Mouse (Mus musculus) stomach, embryonic 16.5 days (tissue): ENCODE results near the gene Coro7. TPM values are rescaled to one million over a fixed set of nuclear protein-coding genes. Genes with fewer than 3 reads are reported as not detected.
A peak's percentile ranks its signal among the peaks of the same experiment; 100 is the strongest.

ENCODE experiments used
- ATAC-seq: fragments of 200-750 bp; cut with Nextera tagmentation; 2 replicates; pipeline ENCODE4 v1.8.0; 2017; ENCODE audit warnings: moderate number of reproducible peaks, moderate TSS enrichment; ENCODE audit not compliant: insufficient read depth, low FRiP score
- H3K27ac ChIP-seq: fragments of 300-500 bp; sonication (generic); 2 replicates; pipeline ENCODE4 v1.5.1; 2014; ENCODE audit warnings: low read length
- H3K27me3 ChIP-seq: fragments of 300-500 bp; sonication (generic); 2 replicates; pipeline ENCODE4 v1.6.1; 2014; ENCODE audit warnings: low read length, control low read depth, mixed read lengths; ENCODE audit not compliant: control insufficient read depth, insufficient read depth
- H3K36me3 ChIP-seq: fragments of 300-500 bp; sonication (generic); 2 replicates; pipeline ENCODE4 v1.6.1; 2014; ENCODE audit warnings: low read length; ENCODE audit not compliant: control insufficient read depth, insufficient read depth
- H3K4me1 ChIP-seq: fragments of 300-500 bp; sonication (generic); 2 replicates; pipeline ENCODE4 v1.6.1; 2014; ENCODE audit warnings: low read length, control low read depth, mixed read lengths; ENCODE audit not compliant: control insufficient read depth, insufficient read depth
- H3K4me2 ChIP-seq: fragments of 300-500 bp; sonication (generic); 2 replicates; pipeline ENCODE4 v1.6.1; 2014; ENCODE audit warnings: low read depth, low read length, mixed read lengths
- H3K4me3 ChIP-seq: fragments of 300-500 bp; sonication (generic); replicated peaks from 2 replicates; pipeline ENCODE4 v1.5.1; 2014; ENCODE audit warnings: mild to moderate bottlenecking, low read length
- H3K9ac ChIP-seq: fragments of 300-500 bp; sonication (generic); 2 replicates; pipeline ENCODE4 v1.6.1; 2014; ENCODE audit warnings: low read length
- H3K9me3 ChIP-seq: fragments of 300-500 bp; sonication (generic); replicated peaks from 2 replicates; pipeline ENCODE4 v1.6.1; 2016; ENCODE audit warnings: low read length, control low read depth; ENCODE audit not compliant: control insufficient read depth
- WGBS: fragments of 180-500 bp; shearing (Covaris S2); extraction: QIAGEN DNeasy Blood & Tissue Kit; methylation state at CpG from one replicate; pipeline ENCODE4 v1.1.7; 2014; 5-methylcytosine and 5-hydroxymethylcytosine counted together
- polyA plus RNA-seq: library from polyadenylated mRNA; unstranded; fragments of >200 nt; fragmentation: Nextera tagmentation; extraction: Ambion mirVana; gene quantifications from 2 replicates; pipeline ENCODE4 v1.2.1, GENCODE M21; 2015

Coro7 gene
- polyA plus RNA-seq, 1 experiment from 2014 or later = 19.7 TPM

DNA sequence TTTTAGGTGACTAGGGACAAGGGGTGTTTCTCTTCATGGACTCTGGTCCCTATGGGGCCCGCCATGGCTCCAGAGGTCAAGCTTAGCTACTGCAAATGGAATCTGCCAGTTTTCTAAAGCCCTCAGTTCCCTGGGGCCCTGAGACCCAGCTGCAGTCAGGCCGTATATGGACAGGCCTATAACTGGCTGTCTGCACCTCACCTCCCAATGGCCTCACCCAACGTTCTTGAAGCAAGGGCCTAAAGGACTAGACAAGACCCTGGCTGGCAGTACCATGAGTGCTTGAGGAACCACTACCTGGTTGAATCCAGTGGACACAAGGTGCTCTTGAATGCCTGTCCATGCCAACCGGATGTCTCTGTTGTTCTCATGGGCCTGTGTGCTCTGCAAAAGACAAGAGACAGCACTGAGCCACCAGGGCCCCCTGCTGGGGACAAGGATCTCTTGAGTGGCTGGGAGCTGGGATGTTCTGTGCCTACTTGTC, 24.3 kb downstream of the Coro7 start:
- peak overlapping the region; percentile 62 for H3K27ac ChIP-seq
- H3K4me2 ChIP-seq = no peak overlapping the region
- no peaks in the 10 kb centered on the region for H3K36me3 ChIP-seq
- peaks cover 26% of the 10 kb centered on the region for H3K4me1 ChIP-seq
- no peak for ATAC-seq
- H3K9me3 ChIP-seq = no peaks in the 10 kb centered on the region
- no peaks in the 10 kb centered on the region for H3K27me3 ChIP-seq
- no peak overlapping the region for H3K4me3 ChIP-seq
- 52% methylated on average over 4 of the region's 4 CpGs for WGBS
- peak overlapping the region; percentile 26; the same call in 1 of the 2 replicates for H3K9ac ChIP-seq

GRCm38 (mm10) chr16:4654706-4655105, 24.9 kb downstream of the Coro7 start:
- H3K4me2 ChIP-seq = no peak overlapping the region
- H3K27me3 ChIP-seq = no peaks in the 10 kb centered on the region
- no peak for ATAC-seq
- H3K4me3 ChIP-seq = no peak overlapping the region
- WGBS = 83% methylated on average over 10 of the region's 10 CpGs
- H3K9ac ChIP-seq = no peak overlapping the region
- 0 out of 2 replicates have a peak, but pooled peaks cover 3% of the 10 kb centered on the region for H3K36me3 ChIP-seq
- H3K9me3 ChIP-seq = no peaks in the 10 kb centered on the region
- H3K27ac ChIP-seq = 0 out of 2 replicates have a peak overlapping the region, but pooled peaks have one; percentile 7
- peaks cover 26% of the 10 kb centered on the region for H3K4me1 ChIP-seq

DNA sequence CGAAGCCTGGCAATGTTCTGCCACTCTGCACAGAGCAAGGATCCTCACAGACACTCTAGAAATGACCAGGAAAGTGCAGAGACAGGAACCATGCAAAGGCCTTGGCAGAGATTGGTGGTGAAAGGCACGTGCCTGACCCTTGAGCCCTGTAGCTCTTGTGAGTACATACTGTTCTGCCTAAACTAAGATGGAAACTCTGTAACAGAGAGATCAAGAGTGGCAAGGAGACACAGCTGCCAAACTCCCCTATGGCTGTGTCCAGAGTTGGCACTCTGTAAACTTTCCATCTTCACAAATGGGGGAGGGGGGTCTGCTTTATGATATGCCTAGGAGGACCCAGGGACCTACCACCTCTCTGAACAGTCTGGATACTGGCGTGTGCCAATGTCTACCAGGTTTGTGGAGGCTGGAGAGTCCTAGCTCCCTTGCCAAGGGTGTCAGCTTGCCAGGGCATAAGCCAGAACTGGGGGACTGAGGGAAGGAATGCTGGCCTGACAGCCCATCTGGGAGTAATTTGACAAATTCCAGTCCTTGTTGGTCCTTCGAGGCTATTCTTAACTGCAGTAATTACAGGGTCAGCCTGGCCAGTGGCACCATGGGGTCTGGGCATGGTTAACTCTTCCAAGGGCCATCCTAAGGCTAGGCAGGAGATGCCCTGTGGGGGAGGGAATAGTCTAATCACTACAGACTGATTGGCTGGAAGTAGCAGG, 26.7 kb downstream of the Coro7 start:
- Histone ChIP-seq H3K36me3 (0 out of 2 replicates have a peak, but pooled peaks cover 12% of the 10 kb centered on the region), H3K4me1 (peaks cover 20% of the 10 kb centered on the region)
- WGBS = 60% methylated on average over 4 of the region's 4 CpGs

GRCm38 (mm10) chr16:4651624-4652023, 28.0 kb downstream of the Coro7 start:
- no peak overlapping the region for H3K27ac ChIP-seq
- no peak overlapping the region for H3K4me3 ChIP-seq
- 0 out of 2 replicates have a peak, but pooled peaks cover 12% of the 10 kb centered on the region for H3K36me3 ChIP-seq
- H3K9me3 ChIP-seq = no peaks in the 10 kb centered on the region
- peaks cover 28% of the 10 kb centered on the region for H3K4me1 ChIP-seq
- no peak for ATAC-seq
- no peak overlapping the region for H3K9ac ChIP-seq
- no peak overlapping the region for H3K4me2 ChIP-seq
- 72% methylated on average over 7 of the region's 7 CpGs for WGBS
- no peaks in the 10 kb centered on the region for H3K27me3 ChIP-seq

More for the DNA sequence above, 26.7 kb downstream of the Coro7 start:
- H3K4me2 ChIP-seq = no peak overlapping the region
- H3K9ac ChIP-seq = no peak overlapping the region
- no peaks in the 10 kb centered on the region for H3K27me3 ChIP-seq
- no peaks in the 10 kb centered on the region for H3K9me3 ChIP-seq
- H3K4me3 ChIP-seq = no peak overlapping the region
- ATAC-seq = 0 out of 2 replicates have a peak, but pooled peaks have one; percentile 21
- no peak overlapping the region for H3K27ac ChIP-seq

GRCm38 (mm10) chr16:4651081-4651480, 28.5 kb downstream of the Coro7 start:
- Histone ChIP-seq H3K36me3 (0 out of 2 replicates have a peak, but pooled peaks cover 12% of the 10 kb centered on the region), H3K4me2 (no peak overlapping the region), H3K27ac (no peak overlapping the region), H3K27me3 (no peaks in the 10 kb centered on the region), H3K4me1 (peaks cover 28% of the 10 kb centered on the region), H3K4me3 (no peak overlapping the region), H3K9ac (no peak overlapping the region), H3K9me3 (no peaks in the 10 kb centered on the region)
- ATAC-seq = no peak
- WGBS = 89% methylated on average over 1 of the region's 1 CpGs

DNA sequence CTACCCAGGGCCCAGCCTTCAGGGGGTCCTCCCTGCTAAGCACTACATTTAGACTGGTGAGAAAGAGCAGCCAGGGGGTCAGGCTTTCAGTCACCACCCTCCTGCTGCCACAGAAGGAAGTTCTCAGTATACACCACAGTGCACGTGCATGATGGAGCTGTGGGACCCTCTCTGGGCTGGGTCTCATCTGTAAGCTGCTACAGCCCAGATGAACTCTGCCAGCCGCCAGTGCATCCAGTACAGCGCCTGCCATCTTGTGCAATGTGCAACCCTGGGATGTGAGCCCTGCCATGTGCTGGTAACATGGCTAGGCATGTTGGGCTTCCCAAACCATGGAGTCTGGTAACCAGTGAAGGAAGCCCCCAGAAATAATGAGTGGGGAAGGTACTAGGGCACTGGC, 29.4 kb downstream of the Coro7 start:
- H3K36me3 ChIP-seq = 0 out of 2 replicates have a peak, but pooled peaks cover 12% of the 10 kb centered on the region
- WGBS = 85% methylated on average over 3 of the region's 3 CpGs
- H3K9ac ChIP-seq = no peak overlapping the region
- H3K9me3 ChIP-seq = no peaks in the 10 kb centered on the region
- no peak overlapping the region for H3K4me2 ChIP-seq
- no peak for ATAC-seq
- H3K4me1 ChIP-seq = peaks cover 22% of the 10 kb centered on the region
- H3K27me3 ChIP-seq = no peaks in the 10 kb centered on the region
- no peak overlapping the region for H3K4me3 ChIP-seq
- H3K27ac ChIP-seq = no peak overlapping the region

DNA sequence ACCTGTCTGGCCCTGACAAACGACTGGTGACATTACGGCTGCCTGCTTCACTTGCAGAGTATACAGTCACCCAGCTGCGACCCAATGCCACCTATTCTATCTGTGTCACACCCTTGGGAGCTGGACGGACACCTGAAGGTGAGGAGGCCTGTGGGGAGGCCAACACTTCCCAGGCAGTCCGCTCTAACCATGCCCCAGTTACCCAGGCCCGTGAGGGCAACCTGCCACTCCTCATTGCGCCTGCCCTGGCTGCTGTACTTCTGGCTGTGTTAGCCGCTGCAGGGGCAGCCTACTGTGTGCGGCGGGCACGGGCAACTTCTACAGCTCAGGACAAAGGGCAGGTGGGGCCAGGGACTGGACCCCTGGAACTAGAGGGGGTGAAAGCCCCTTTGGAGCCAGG, 29.9 kb downstream of the Coro7 start:
- no peak; the same call in 1 of the 2 replicates for ATAC-seq
- Histone ChIP-seq H3K4me1 (peaks cover 22% of the 10 kb centered on the region), H3K27me3 (no peaks in the 10 kb centered on the region), H3K4me3 (no peak overlapping the region), H3K27ac (no peak overlapping the region), H3K9me3 (no peaks in the 10 kb centered on the region), H3K36me3 (0 out of 2 replicates have a peak, but pooled peaks cover 12% of the 10 kb centered on the region), H3K9ac (no peak overlapping the region), H3K4me2 (no peak overlapping the region)
- WGBS = 84% methylated on average over 11 of the region's 11 CpGs

- Histone ChIP-seq H3K36me3 (0 out of 2 replicates have a peak, but pooled peaks cover 12% of the 10 kb centered on the region), H3K9ac (no peak overlapping the region), H3K9me3 (no peaks in the 10 kb centered on the region), H3K4me2 (no peak overlapping the region), H3K27ac (no peak overlapping the region), H3K27me3 (no peaks in the 10 kb centered on the region), H3K4me1 (peaks cover 23% of the 10 kb centered on the region), H3K4me3 (no peak overlapping the region)
- no peak for ATAC-seq
- WGBS = 86% methylated on average over 5 of the region's 5 CpGs
These were observed 30.4 kb downstream of the Coro7 start for GRCm38 (mm10) chr16:4649211-4649610.

DNA sequence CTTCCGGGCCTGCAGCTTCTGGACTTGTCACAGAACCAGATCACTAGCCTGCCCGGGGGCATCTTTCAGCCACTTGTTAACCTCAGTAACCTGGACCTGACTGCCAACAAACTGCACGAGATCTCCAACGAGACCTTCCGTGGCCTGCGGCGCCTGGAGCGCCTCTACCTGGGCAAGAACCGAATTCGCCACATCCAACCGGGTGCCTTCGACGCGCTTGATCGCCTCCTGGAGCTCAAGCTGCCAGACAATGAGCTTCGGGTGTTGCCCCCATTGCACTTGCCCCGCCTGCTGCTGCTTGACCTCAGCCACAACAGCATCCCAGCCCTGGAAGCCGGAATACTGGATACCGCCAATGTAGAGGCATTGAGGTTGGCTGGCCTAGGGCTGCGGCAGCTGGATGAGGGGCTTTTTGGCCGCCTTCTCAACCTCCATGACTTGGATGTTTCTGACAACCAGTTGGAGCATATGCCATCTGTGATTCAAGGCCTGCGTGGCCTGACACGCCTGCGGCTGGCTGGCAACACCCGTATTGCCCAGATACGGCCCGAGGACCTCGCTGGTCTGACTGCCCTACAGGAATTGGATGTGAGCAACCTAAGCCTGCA, 31.1 kb downstream of the Coro7 start:
- Histone ChIP-seq H3K9ac (no peak overlapping the region), H3K4me1 (peaks cover 30% of the 10 kb centered on the region), H3K4me3 (no peak overlapping the region), H3K27ac (no peak overlapping the region), H3K27me3 (no peaks in the 10 kb centered on the region), H3K4me2 (no peak overlapping the region), H3K36me3 (0 out of 2 replicates have a peak, but pooled peaks cover 12% of the 10 kb centered on the region), H3K9me3 (no peaks in the 10 kb centered on the region)
- 90% methylated on average over 28 of the region's 28 CpGs for WGBS
- no peak for ATAC-seq
